ENCODE assay signal across 18 mouse cellular contexts in genomic region chr7:84045546-84045945, GRCm38 (mm10). TPM values are rescaled to one million over a fixed set of nuclear protein-coding genes. Genes with fewer than 3 reads are reported as not detected.
DNase-seq lines count a peak whose midpoint lies in the region; TF ChIP-seq lines count a peak whose summit lies in the region.
"Had no signal": no experiment of that assay in that cellular context is flagged by ENCODE, and none has a peak within 500 bp of the region (broad histone marks: within the 10 kb centered on the region; RNA-seq: fewer than 3 reads in every experiment).

No protein-coding gene starts in this region.

- H3K4me1 ChIP-seq in cerebellum, adult 2 months (ENCODE audit: control insufficient read depth, insufficient read depth, low read length), result peaks cover 25% of the 10 kb centered on the region

- no peaks in the 10 kb centered on the region for H3K27me3 ChIP-seq in cerebellum, adult 2 months (ENCODE audit: control insufficient read depth, insufficient read depth, low read length)
- H3K27me3 ChIP-seq: Patski had no signal

- no peak overlapping the region for H3K4me3 ChIP-seq in cerebellum, adult 2 months (replicated peaks; ENCODE audit: insufficient read depth, low read depth, low read length)
- no peak overlapping the region for H3K4me3 ChIP-seq in layer of hippocampus, adult 2 months

- TF ChIP-seq CTCF in cerebellum, adult 2 months (IDR thresholded peaks at IDR 0.05; ENCODE audit: borderline replicate concordance, insufficient read depth, low read depth, low read length), result no peak
- TF ChIP-seq CTCF in layer of hippocampus, adult 2 months (conservative IDR thresholded peaks at IDR 0.05), result no peak

- 95% methylated on average over 4 of the region's 4 CpGs for WGBS in cerebellum, adult 2 months

- DNase-seq in cerebellum, adult 2 months, result no peak
- no peak for DNase-seq in cerebellum, postnatal 10 days
- peak; percentile 66 for DNase-seq in heart, adult 11 months
- no peak for DNase-seq in heart, postnatal 14 days
- DNase-seq in layer of hippocampus, adult 2 months (ENCODE audit: low spot score in 2 of 2), result no peak
- DNase-seq in layer of hippocampus, postnatal 25 days (ENCODE audit: extremely low spot score in 1 of 2, low spot score in 1 of 2), result no peak
- peak; percentile 68 for DNase-seq in R1 (ENCODE audit: low read depth, low spot score)
- no peak for DNase-seq in ovary, postnatal 36 days (ENCODE audit: low spot score)
- DNase-seq: adrenal gland, adult 2 months; adrenal gland, adult 8-10 months; adrenal gland, postnatal 10 days; adrenal gland, postnatal 14 days; adrenal gland, postnatal 25 days; adrenal gland, postnatal 36 days; B cell, adult 2 months had no signal

- TF ChIP-seq POLR2A in cerebellum, adult 2 months (IDR thresholded peaks at IDR 0.05; ENCODE audit: borderline replicate concordance, insufficient read depth, low read length), result no peak

- intact Hi-C loops in heart, postnatal 14 days (cut with DNase I), result no loop called here

- peak overlapping the region; percentile 55; the same call in 1 of the 2 replicates for H3K27ac ChIP-seq in cerebellum, adult 2 months (ENCODE audit: insufficient read depth, low read length)
- H3K27ac ChIP-seq in layer of hippocampus, adult 2 months, result peak overlapping the region; percentile 82

RNA-seq across cellular contexts. Expression of gene Cemip, which starts 40.8 kb away (rescaled TPM):
- 5.4 and 6.8 TPM in 2 replicates for polyA plus RNA-seq in cerebellum, adult 2 months (2012; rRNA removed)
- total RNA-seq in heart, postnatal 14 days (2021), result under 1 TPM; 0.41 to 0.68 TPM
- 10 to 100 TPM; 21.1 to 26.1 TPM for total RNA-seq in layer of hippocampus, adult 2 months (2021)
- total RNA-seq in layer of hippocampus, postnatal 25 days (2021), result 10 to 100 TPM; 21.6 to 25.9 TPM
- total RNA-seq: MEL had no signal
- polyA plus RNA-seq: G1E had no signal

Comparison
In these comparisons a context has a peak if more than half of its experiments do, and no peak if none do; other contexts are left out.
1. DNase-seq: peak in heart, adult 11 months (single experiment) and R1 (single experiment); none in cerebellum, adult 2 months (0 of 2), cerebellum, postnatal 10 days (0 of 2), heart, postnatal 14 days (0 of 2), layer of hippocampus, adult 2 months (0 of 2), layer of hippocampus, postnatal 25 days (0 of 2) and ovary, postnatal 36 days (single experiment).
2. RNA of gene Cemip, which starts 40.8 kb away (total RNA-seq): 21.1 to 26.1 TPM in layer of hippocampus, adult 2 months and 21.6 to 25.9 TPM in layer of hippocampus, postnatal 25 days; 0.41 to 0.68 TPM in heart, postnatal 14 days; every median in the first group is over 10 times any median in the second.